Mouse (Mus musculus): ENCODE measurements around the gene Chmp2a. TPM values are rescaled to one million over a fixed set of nuclear protein-coding genes. Genes with fewer than 3 reads are reported as not detected.
"Not testable (repeated sequence)": the region's sequence is repeated elsewhere in the genome, so short reads cannot be mapped to it uniquely, and the experiment has no call there.

Chmp2a gene
- polyA plus RNA-seq (2015; fragmentation: Nextera tagmentation; extraction: Ambion mirVana): 170 and 171 TPM in 2 replicates

GRCm38 (mm10) chr7:13034148-13034977 is at the start of gene Chmp2a:
Gene Chmp2a (minus strand): TSS chr7:13034807.
- peaks cover 52% of the 10 kb centered on the region for H3K36me3 ChIP-seq
- H3K4me2 ChIP-seq: peak within 1 kb of the TSS; percentile 91
- peak within 1 kb of the TSS; percentile 95 for H3K27ac ChIP-seq (replicated peaks)
- peak within 1 kb of the TSS; percentile 63 for H3K4me3 ChIP-seq
- H3K9ac ChIP-seq: peak within 1 kb of the TSS; percentile 80
- H3K27me3 ChIP-seq: no peaks in the 10 kb centered on the region
- peaks cover 47% of the 10 kb centered on the region for H3K4me1 ChIP-seq (replicated peaks)
- peak; percentile 86 for ATAC-seq (ENCODE audit: low FRiP score, low read depth)
- no peaks in the 10 kb centered on the region for H3K9me3 ChIP-seq
- WGBS: under 1% methylated on average over 45 of the region's 45 CpGs

GRCm38 (mm10) chr7:13072293-13072692 is 37.7 kb upstream of the Chmp2a start:
- Histone ChIP-seq H3K4me1 (replicated peaks) (no peaks in the 10 kb centered on the region), H3K4me3 (no peak overlapping the region), H3K4me2 (no peak overlapping the region), H3K27me3 (no peaks in the 10 kb centered on the region), H3K9ac (no peak overlapping the region), H3K36me3 (no peaks in the 10 kb centered on the region), H3K9me3 (no peaks in the 10 kb centered on the region), H3K27ac (replicated peaks) (no peak overlapping the region)
- WGBS: 69% methylated on average over 5 of the region's 5 CpGs
- no peak for ATAC-seq (ENCODE audit: low FRiP score, low read depth)

GRCm38 (mm10) chr7:13063399-13063798 is 28.8 kb upstream of the Chmp2a start:
- not testable (repeated sequence) for H3K9ac ChIP-seq; H3K4me3 ChIP-seq; H3K27me3 ChIP-seq; H3K27ac ChIP-seq (replicated peaks); H3K4me1 ChIP-seq (replicated peaks); ATAC-seq (ENCODE audit: low FRiP score, low read depth); H3K36me3 ChIP-seq; H3K4me2 ChIP-seq; H3K9me3 ChIP-seq
- WGBS: 61% methylated on average over 2 of the region's 2 CpGs

DNA sequence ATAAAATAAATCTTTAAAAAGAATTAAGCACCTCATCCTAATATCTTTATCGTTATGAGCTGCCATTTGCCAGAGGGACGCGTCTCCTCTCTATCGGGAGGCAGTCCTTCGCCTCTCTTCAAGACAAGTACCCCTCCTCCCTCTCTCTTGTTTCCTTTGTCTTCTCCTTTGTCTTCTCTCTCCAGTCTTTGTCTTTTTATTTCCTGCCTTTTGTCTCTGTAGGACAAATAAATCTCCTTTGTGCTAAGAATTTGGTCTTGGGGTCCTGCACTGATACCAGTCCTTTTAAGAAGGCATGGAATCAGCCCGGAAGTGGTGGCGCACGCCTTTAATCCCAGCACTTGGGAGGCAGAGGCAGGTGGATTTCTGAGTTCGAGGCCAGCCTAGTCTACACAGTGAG is 24.9 kb upstream of the Chmp2a start:
- Histone ChIP-seq H3K9me3 (no peaks in the 10 kb centered on the region), H3K36me3 (no peaks in the 10 kb centered on the region), H3K4me1 (replicated peaks) (no peaks in the 10 kb centered on the region; the same call in 1 of the 2 replicates), H3K9ac (no peak overlapping the region), H3K4me3 (no peak overlapping the region), H3K27me3 (no peaks in the 10 kb centered on the region), H3K4me2 (no peak overlapping the region), H3K27ac (replicated peaks) (no peak overlapping the region)
- ATAC-seq (ENCODE audit: low FRiP score, low read depth): no peak
- WGBS: 88% methylated on average over 9 of the region's 9 CpGs

- 59% methylated on average over 8 of the region's 8 CpGs for WGBS
- Histone ChIP-seq H3K36me3 (no peaks in the 10 kb centered on the region), H3K27ac (replicated peaks) (no peak overlapping the region), H3K4me2 (no peak overlapping the region), H3K9ac (no peak overlapping the region), H3K9me3 (no peaks in the 10 kb centered on the region), H3K4me3 (no peak overlapping the region), H3K27me3 (no peaks in the 10 kb centered on the region), H3K4me1 (replicated peaks) (peaks cover 7% of the 10 kb centered on the region; the same call in 1 of the 2 replicates)
- no peak for ATAC-seq (ENCODE audit: low FRiP score, low read depth)
Observed at GRCm38 (mm10) chr7:13056913-13057700, 22.5 kb upstream of the Chmp2a start.

- Histone ChIP-seq H3K27ac (replicated peaks) (peak within 1 kb of the TSS; percentile 96), H3K27me3 (no peaks in the 10 kb centered on the region), H3K36me3 (no peaks in the 10 kb centered on the region), H3K9me3 (no peaks in the 10 kb centered on the region), H3K4me2 (peak within 1 kb of the TSS; percentile 54), H3K9ac (peak within 1 kb of the TSS; percentile 54), H3K4me3 (peak within 1 kb of the TSS; percentile 69), H3K4me1 (replicated peaks) (peaks cover 7% of the 10 kb centered on the region; the same call in 1 of the 2 replicates)
- WGBS: 0% methylated on average over 41 of the region's 41 CpGs
- ATAC-seq (ENCODE audit: low FRiP score, low read depth): peak; percentile 96
Observed at GRCm38 (mm10) chr7:13054287-13055010, 19.8 kb upstream of the Chmp2a start, which contains the start of gene Mzf1. Gene Mzf1 (minus strand): TSS chr7:13054764.

DNA sequence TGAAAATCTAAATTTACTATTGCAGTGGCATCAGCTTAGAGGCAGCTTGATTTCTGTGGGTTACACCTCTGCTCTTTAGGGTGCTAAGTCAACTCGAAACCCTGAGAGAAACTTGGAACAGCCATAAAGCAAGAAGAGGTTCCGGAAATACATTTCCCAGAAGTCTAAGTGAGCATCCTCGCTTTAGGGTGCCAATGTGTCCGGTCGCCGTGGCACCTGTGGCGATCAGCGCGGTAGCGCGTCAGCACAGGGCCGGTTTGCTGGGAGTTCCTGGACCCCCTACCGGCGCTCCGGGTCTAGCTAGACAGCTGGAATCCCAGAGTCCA is 19.3 kb upstream of the Chmp2a start:
- H3K9me3 ChIP-seq: no peaks in the 10 kb centered on the region
- H3K4me2 ChIP-seq: peak overlapping the region; percentile 54
- 3% methylated on average over 15 of the region's 15 CpGs for WGBS
- H3K27me3 ChIP-seq: no peaks in the 10 kb centered on the region
- H3K27ac ChIP-seq (replicated peaks): peak overlapping the region; percentile 96
- ATAC-seq (ENCODE audit: low FRiP score, low read depth): no peak
- peak overlapping the region; percentile 54 for H3K9ac ChIP-seq
- peaks cover 7% of the 10 kb centered on the region; the same call in 1 of the 2 replicates for H3K4me1 ChIP-seq (replicated peaks)
- no peaks in the 10 kb centered on the region for H3K36me3 ChIP-seq
- peak overlapping the region; percentile 69 for H3K4me3 ChIP-seq

DNA sequence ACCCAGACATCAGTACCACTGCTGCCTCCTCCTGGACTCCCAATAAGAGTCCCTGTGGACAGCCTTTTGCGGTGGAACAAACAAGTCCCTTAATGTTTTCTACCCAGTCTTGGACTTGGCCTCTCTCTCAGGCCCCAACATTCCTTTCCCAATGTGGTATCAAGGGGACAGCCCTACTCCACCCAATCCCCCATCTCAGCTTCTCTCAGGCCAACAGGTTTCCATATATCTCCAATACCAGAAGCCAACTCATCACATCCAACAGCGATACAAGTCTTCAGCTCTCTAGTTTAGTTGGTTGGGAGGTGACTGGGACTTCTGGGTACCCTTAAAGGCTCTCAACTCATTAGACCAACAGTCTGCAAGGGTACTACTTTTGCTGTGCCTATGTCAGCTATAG is 18.9 kb upstream of the Chmp2a start:
- peaks cover 7% of the 10 kb centered on the region; the same call in 1 of the 2 replicates for H3K4me1 ChIP-seq (replicated peaks)
- H3K27me3 ChIP-seq: no peaks in the 10 kb centered on the region
- H3K9me3 ChIP-seq: no peaks in the 10 kb centered on the region
- H3K4me2 ChIP-seq: peak overlapping the region; percentile 54
- H3K27ac ChIP-seq (replicated peaks): 0 out of 2 replicates have a peak overlapping the region, but pooled peaks have one; percentile 96
- ATAC-seq (ENCODE audit: low FRiP score, low read depth): no peak
- 93% methylated on average over 2 of the region's 2 CpGs for WGBS
- peak overlapping the region; percentile 54; the same call in 1 of the 2 replicates for H3K9ac ChIP-seq
- H3K36me3 ChIP-seq: no peaks in the 10 kb centered on the region
- H3K4me3 ChIP-seq: peak overlapping the region; percentile 69

DNA sequence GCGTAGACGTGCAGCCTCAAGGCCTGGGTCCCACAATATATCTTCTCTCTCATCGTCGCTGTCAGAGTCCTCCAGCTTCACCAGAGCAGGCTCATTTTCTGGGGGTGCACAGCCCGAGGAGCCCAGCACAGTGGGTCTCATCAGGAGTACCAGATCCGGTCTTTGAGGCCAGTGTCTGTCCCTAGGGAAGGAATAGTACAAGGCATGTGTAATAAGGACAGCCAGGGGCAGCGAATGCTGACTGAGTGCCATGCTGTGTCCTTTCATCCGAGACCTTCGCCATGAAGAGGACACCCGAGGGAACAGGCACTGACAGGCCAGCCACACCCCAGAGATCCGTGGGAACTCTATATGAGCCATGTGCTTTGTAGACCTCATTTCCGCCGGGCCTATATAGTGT is 18.4 kb upstream of the Chmp2a start:
- no peak for ATAC-seq (ENCODE audit: low FRiP score, low read depth)
- no peak overlapping the region for H3K4me3 ChIP-seq
- H3K27ac ChIP-seq (replicated peaks): no peak overlapping the region
- peaks cover 7% of the 10 kb centered on the region; the same call in 1 of the 2 replicates for H3K4me1 ChIP-seq (replicated peaks)
- H3K9me3 ChIP-seq: no peaks in the 10 kb centered on the region
- WGBS: 91% methylated on average over 13 of the region's 13 CpGs
- no peaks in the 10 kb centered on the region for H3K27me3 ChIP-seq
- no peak overlapping the region for H3K9ac ChIP-seq
- no peak overlapping the region for H3K4me2 ChIP-seq
- H3K36me3 ChIP-seq: no peaks in the 10 kb centered on the region

DNA sequence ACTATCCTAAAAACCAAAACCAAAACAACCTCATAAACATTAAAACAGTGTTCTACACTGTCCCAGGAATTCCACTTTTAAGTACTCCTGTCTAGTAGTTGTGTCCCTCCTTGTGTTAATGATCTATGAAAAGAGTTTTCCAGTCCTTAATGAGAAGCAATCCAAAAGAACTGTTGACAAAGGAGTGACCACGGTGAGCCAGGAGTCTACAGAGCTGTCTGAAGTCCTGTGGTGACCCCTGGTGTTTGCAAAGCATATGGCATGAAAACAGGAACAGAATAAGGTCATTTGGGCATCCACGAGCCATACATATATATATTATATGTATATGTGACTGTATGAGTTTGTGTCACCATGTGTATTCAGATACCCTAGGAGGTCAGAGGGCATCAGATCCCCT is 11.5 kb upstream of the Chmp2a start:
- WGBS: 2% methylated on average over 2 of the region's 2 CpGs
- Histone ChIP-seq H3K4me2 (no peak overlapping the region), H3K4me3 (no peak overlapping the region), H3K27ac (replicated peaks) (no peak overlapping the region), H3K9me3 (no peaks in the 10 kb centered on the region), H3K4me1 (replicated peaks) (peaks cover 20% of the 10 kb centered on the region), H3K27me3 (peaks cover 34% of the 10 kb centered on the region), H3K9ac (no peak overlapping the region), H3K36me3 (no peaks in the 10 kb centered on the region)
- no peak for ATAC-seq (ENCODE audit: low FRiP score, low read depth)

GRCm38 (mm10) chr7:13044254-13044625 is 9.6 kb upstream of the Chmp2a start:
- Histone ChIP-seq H3K9ac (peak overlapping the region; percentile 65), H3K4me2 (peak overlapping the region; percentile 92), H3K27ac (replicated peaks) (peak overlapping the region; percentile 71), H3K27me3 (peaks cover 37% of the 10 kb centered on the region), H3K4me1 (replicated peaks) (peaks cover 22% of the 10 kb centered on the region), H3K4me3 (peak overlapping the region; percentile 52), H3K36me3 (no peaks in the 10 kb centered on the region), H3K9me3 (no peaks in the 10 kb centered on the region)
- 3% methylated on average over 23 of the region's 23 CpGs for WGBS
- ATAC-seq (ENCODE audit: low FRiP score, low read depth): peak; percentile 32; the same call in 1 of the 2 replicates

All from hindbrain, embryonic 15.5 days (tissue).